Mouse (Mus musculus) CH12.LX (cell line): Measurements from ENCODE around the gene Dnah17. TPM values are rescaled to one million over a fixed set of nuclear protein-coding genes. Genes with fewer than 3 reads are reported as not detected.
A peak's percentile ranks its signal among the peaks of the same experiment; 100 is the strongest.

Experiments used
- DNase-seq: peaks from one replicate; pipeline ENCODE4 v3.0.0-alpha.2; 2013; ENCODE audit errors: extremely low read depth
- H3K27ac ChIP-seq: 2 replicates; pipeline ENCODE4 v1.5.1; 2012; ENCODE audit warnings: low read depth, mild to moderate bottlenecking, control low read depth, moderate library complexity; ENCODE audit not compliant: insufficient read depth
- H3K27me3 ChIP-seq: replicated peaks from 2 replicates; pipeline ENCODE3; 2012; ENCODE audit warnings: inconsistent platforms
- H3K36me3 ChIP-seq, 2 experiments: replicated peaks in 1 of 2; 2 replicates each; pipeline versions ENCODE3 to v1.6.1; 2012; ENCODE audit warnings: inconsistent platforms in 1 of 2, low read length in 1 of 2, mild to moderate bottlenecking in 1 of 2, mixed read lengths in 1 of 2, moderate library complexity in 1 of 2; ENCODE audit not compliant: control insufficient read depth in 1 of 2, insufficient read depth in 1 of 2
- H3K4me1 ChIP-seq, 2 experiments: 2 replicates each; pipeline ENCODE4 v1.6.1; 2012; ENCODE audit warnings: inconsistent platforms in 1 of 2, moderate library complexity in 1 of 2; ENCODE audit not compliant: insufficient read depth in 2 of 2, control insufficient read depth in 1 of 2
- H3K4me2 ChIP-seq: 2 replicates; pipeline ENCODE4 v1.6.1; 2012; ENCODE audit warnings: low read depth, mild to moderate bottlenecking, control low read depth; ENCODE audit not compliant: poor library complexity, insufficient read depth, severe bottlenecking
- H3K4me3 ChIP-seq, 3 experiments: fragments of 150-350 bp in 1 of 3; sonication (generic) in 1 of 3; replicated peaks in 1 of 3; 2 replicates each; pipeline versions ENCODE3 to v1.5.1; 2011 to 2012; ENCODE audit warnings: low read depth in 2 of 3, low read length in 2 of 3, mild to moderate bottlenecking in 2 of 3, moderate library complexity in 2 of 3, control low read depth in 1 of 3, improper control_type of control experiment in 1 of 3, inconsistent platforms in 1 of 3, mixed read lengths in 1 of 3; ENCODE audit not compliant: poor library complexity in 1 of 3
- H3K79me2 ChIP-seq: replicated peaks from 2 replicates; pipeline ENCODE4 v1.6.1; 2012; ENCODE audit warnings: mild to moderate bottlenecking, moderate library complexity; ENCODE audit not compliant: control insufficient read depth, poor library complexity, insufficient read depth, severe bottlenecking; ENCODE audit errors: extremely low read depth
- H3K9ac ChIP-seq: 2 replicates; pipeline ENCODE4 v1.6.1; 2012; ENCODE audit warnings: low read depth, mild to moderate bottlenecking, control low read depth, moderate library complexity; ENCODE audit not compliant: insufficient read depth
- H3K9me3 ChIP-seq: replicated peaks from 2 replicates; pipeline ENCODE3; 2012; ENCODE audit warnings: low read length, inconsistent platforms, mixed read lengths
- CHD1 ChIP-seq: IDR thresholded peaks from 2 replicates; pipeline ENCODE4 v1.6.1; 2012; ENCODE audit warnings: low read depth, low read length, improper control_type of control experiment, inconsistent platforms
- CHD2 ChIP-seq: IDR thresholded peaks from 2 replicates; pipeline ENCODE4 v1.6.1; 2011; ENCODE audit warnings: low read length, improper control_type of control experiment
- CTCF ChIP-seq, 2 experiments: IDR thresholded peaks in 1 of 2; conservative IDR thresholded peaks in 1 of 2; 2 replicates each; pipeline ENCODE4 v1.5.1; 2011 to 2012; ENCODE audit warnings: low read depth in 2 of 2, low read length in 2 of 2, improper control_type of control experiment in 1 of 2, inconsistent platforms in 1 of 2, mild to moderate bottlenecking in 1 of 2, moderate library complexity in 1 of 2
- ELF1 ChIP-seq: IDR thresholded peaks from 2 replicates; pipeline ENCODE4 v1.6.1; 2014; ENCODE audit warnings: low read depth, mild to moderate bottlenecking, inconsistent platforms, low read length, improper control_type of control experiment
- EP300 ChIP-seq: IDR thresholded peaks from 2 replicates; pipeline ENCODE4 v1.6.1; 2011; ENCODE audit warnings: low read length, improper control_type of control experiment
- GABPA ChIP-seq: IDR thresholded peaks from 2 replicates; pipeline ENCODE4 v1.6.1; 2012; ENCODE audit warnings: low read depth, low read length, improper control_type of control experiment, inconsistent platforms; ENCODE audit not compliant: insufficient replicate concordance
- HCFC1 ChIP-seq: IDR thresholded peaks from 2 replicates; pipeline ENCODE4 v1.6.1; 2012; ENCODE audit warnings: low read depth, mild to moderate bottlenecking, inconsistent platforms, low read length, improper control_type of control experiment
- IRF4 ChIP-seq: IDR thresholded peaks from 2 replicates; pipeline ENCODE4 v1.6.1; 2014; ENCODE audit warnings: low read depth, mild to moderate bottlenecking, inconsistent platforms, low read length, improper control_type of control experiment
- JUN ChIP-seq: IDR thresholded peaks from 2 replicates; pipeline ENCODE4 v1.6.1; 2011; ENCODE audit warnings: low read depth, mild to moderate bottlenecking, low read length, improper control_type of control experiment, moderate library complexity; ENCODE audit not compliant: insufficient read depth
- JUND ChIP-seq: conservative IDR thresholded peaks from 2 replicates; pipeline ENCODE4 v1.6.1; 2011; ENCODE audit warnings: low read depth, low read length, improper control_type of control experiment
- KAT2A ChIP-seq: IDR thresholded peaks from 2 replicates; pipeline ENCODE4 v1.6.1; 2012; ENCODE audit warnings: low read length, improper control_type of control experiment, inconsistent platforms; ENCODE audit not compliant: insufficient replicate concordance
- MAFK ChIP-seq: IDR thresholded peaks from 2 replicates; pipeline ENCODE4 v1.6.1; 2011; ENCODE audit warnings: low read length, improper control_type of control experiment; ENCODE audit not compliant: insufficient replicate concordance
- MAX ChIP-seq: IDR thresholded peaks from 2 replicates; pipeline ENCODE4 v1.6.1; 2011; ENCODE audit warnings: low read length, improper control_type of control experiment
- MAZ ChIP-seq: IDR thresholded peaks from 2 replicates; pipeline ENCODE4 v1.6.1; 2012; ENCODE audit warnings: low read depth, mild to moderate bottlenecking, inconsistent platforms, low read length, improper control_type of control experiment, moderate library complexity
- MEF2A ChIP-seq: IDR thresholded peaks from 2 replicates; pipeline ENCODE4 v1.6.1; 2014; ENCODE audit warnings: low read depth, mild to moderate bottlenecking, inconsistent platforms, low read length, improper control_type of control experiment, borderline replicate concordance
- MXI1 ChIP-seq: IDR thresholded peaks from 2 replicates; pipeline ENCODE4 v1.6.1; 2011; ENCODE audit warnings: mild to moderate bottlenecking, low read depth, low read length, improper control_type of control experiment
- MYC ChIP-seq: IDR thresholded peaks from 2 replicates; pipeline ENCODE4 v1.6.1; 2011; ENCODE audit warnings: low read depth, mild to moderate bottlenecking, improper control_type of control experiment, low read length
- NRF1 ChIP-seq: IDR thresholded peaks from 2 replicates; pipeline ENCODE4 v1.6.1; 2014; ENCODE audit warnings: low read depth, mild to moderate bottlenecking, inconsistent platforms, low read length, improper control_type of control experiment, moderate library complexity
- POLR2A ChIP-seq: IDR thresholded peaks from 2 replicates; pipeline ENCODE4 v1.6.1; 2011; ENCODE audit warnings: low read depth, mild to moderate bottlenecking, improper control_type of control experiment, low read length
- RAD21 ChIP-seq: IDR thresholded peaks from 2 replicates; pipeline ENCODE4 v1.6.1; 2011; ENCODE audit warnings: low read depth, mild to moderate bottlenecking, low read length, improper control_type of control experiment, moderate library complexity
- RCOR1 ChIP-seq: conservative IDR thresholded peaks from 2 replicates; pipeline ENCODE4 v1.6.1; 2012; ENCODE audit warnings: low read depth, mild to moderate bottlenecking, inconsistent platforms, low read length, improper control_type of control experiment
- SIN3A ChIP-seq: IDR thresholded peaks from 2 replicates; pipeline ENCODE4 v1.6.1; 2012; ENCODE audit warnings: low read length, improper control_type of control experiment, inconsistent platforms
- SMC3 ChIP-seq: IDR thresholded peaks from 2 replicates; pipeline ENCODE4 v1.6.1; 2011; ENCODE audit warnings: low read depth, low read length, improper control_type of control experiment
- TBP ChIP-seq: conservative IDR thresholded peaks from 2 replicates; pipeline ENCODE4 v1.6.1; 2011; ENCODE audit warnings: low read depth, low read length, improper control_type of control experiment
- TCF12 ChIP-seq: IDR thresholded peaks from 2 replicates; pipeline ENCODE4 v1.6.1; 2014; ENCODE audit warnings: low read depth, mild to moderate bottlenecking, inconsistent platforms, low read length, improper control_type of control experiment
- USF1 ChIP-seq: IDR thresholded peaks from 2 replicates; pipeline ENCODE4 v1.6.1; 2014; ENCODE audit warnings: low read depth, mild to moderate bottlenecking, inconsistent platforms, low read length, improper control_type of control experiment
- USF2 ChIP-seq: conservative IDR thresholded peaks from 2 replicates; pipeline ENCODE4 v1.6.1; 2011; ENCODE audit warnings: low read depth, low read length, improper control_type of control experiment
- ZC3H11A ChIP-seq: IDR thresholded peaks from 2 replicates; pipeline ENCODE4 v1.6.1; 2012; ENCODE audit warnings: low read depth, mild to moderate bottlenecking, inconsistent platforms, low read length, improper control_type of control experiment
- ZKSCAN1 ChIP-seq: IDR thresholded peaks from 2 replicates; pipeline ENCODE4 v1.6.1; 2012; ENCODE audit warnings: low read depth, inconsistent platforms, low read length, improper control_type of control experiment, borderline replicate concordance
- ZMIZ1 ChIP-seq: IDR thresholded peaks from 2 replicates; pipeline ENCODE4 v1.6.1; 2012; ENCODE audit warnings: low read depth, mild to moderate bottlenecking, inconsistent platforms, low read length, improper control_type of control experiment
- ZNF384 ChIP-seq: IDR thresholded peaks from 2 replicates; pipeline ENCODE4 v1.6.1; 2012; ENCODE audit warnings: low read depth, low read length, improper control_type of control experiment, inconsistent platforms
- dilution Hi-C: fragments of 300-500 bp; cut with MboI; formaldehyde crosslinking; loops from 2 replicates; pipeline ENCODE4 v1.14.3; 2020; ENCODE audit warnings: low sequenced_read_pairs; ENCODE audit not compliant: extremely low pct_unique_long_range_greater_than_20kb, extremely low pct_ligation_motif_present
- in situ Hi-C: fragments of 300-500 bp; cut with MboI; formaldehyde crosslinking; loops from 3 replicates; pipeline ENCODE4 v1.14.3; 2019; ENCODE audit warnings: low sequenced_read_pairs, low pct_ligation_motif_present, low pct_unique_long_range_greater_than_20kb, mixed read lengths
- polyA plus RNA-seq: library from polyadenylated mRNA; unstranded; fragments of >175 nt; gene quantifications from 2 replicates; pipeline ENCODE4 v1.2.1, GENCODE M21; 2012; ENCODE audit warnings: low read depth; ENCODE audit not compliant: insufficient read length
- total RNA-seq, 2 experiments: library from RNA; depleted of rRNA; stranded (reverse); fragments of 300-350 nt in 1 of 2; fragments of >200 nt in 1 of 2; gene quantifications; 2 replicates each; pipeline ENCODE4 v1.2.3; 2012 to 2014

Gene Dnah17
- total and polyA plus RNA-seq, 3 experiments: 0.08 to 0.23 TPM; not detected in 1

GRCm38 (mm10) chr11:117991502-117992470 is 138.6 kb downstream of the Dnah17 start (continued):
- TF ChIP-seq ZC3H11A (no peak), EP300 (peak; percentile 81), CHD1 (no peak; the same call in 1 of the 2 replicates), MAZ (no peak), JUN (no peak; the same call in 1 of the 2 replicates), CHD2 (0 out of 2 replicates have a peak, but pooled peaks have one; percentile 44), ZNF384 (no peak), MEF2A (peak; percentile 65; the same call in 1 of the 2 replicates), JUND (no peak), MXI1 (peak; percentile 42; the same call in 1 of the 2 replicates), RCOR1 (peak; percentile 68; the same call in 1 of the 2 replicates), ZMIZ1 (peak; percentile 85)
- TF ChIP-seq, all 38 proteins: peak for 14

DNA sequence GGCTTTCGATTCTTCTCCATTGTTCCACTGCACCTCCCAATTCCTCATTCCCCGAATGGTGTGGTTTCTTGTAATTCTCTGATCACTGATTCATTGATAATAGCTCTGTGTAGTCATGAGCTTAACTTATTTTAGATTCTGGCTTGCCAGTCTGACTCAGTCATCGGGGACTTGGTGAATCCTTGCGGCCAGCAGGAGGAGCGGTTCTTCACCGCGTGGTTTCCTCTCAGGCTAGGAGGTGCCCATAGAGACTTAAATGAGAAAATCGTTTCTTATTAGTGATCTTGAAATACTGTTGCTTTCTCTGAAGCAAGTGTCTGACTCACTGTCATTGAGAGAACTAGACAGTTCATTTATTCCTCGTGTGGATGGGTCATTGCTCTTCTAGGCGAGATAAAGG is 140.5 kb downstream of the Dnah17 start:
- in situ Hi-C loops: no loop called here
- peaks cover 55 to 82% of the 10 kb centered on the region in 2 experiments for H3K4me1 ChIP-seq
- peak overlapping the region; percentile 55 for H3K9ac ChIP-seq
- DNase-seq: peak; percentile 73
- H3K4me3 ChIP-seq: peak overlapping the region in 1 of 3 experiments; percentile 8
- TF ChIP-seq SIN3A (peak; percentile 56), ZNF384 (no peak), MAZ (no peak), ZMIZ1 (no peak), RAD21 (peak; percentile 42), KAT2A (no peak), MYC (peak; percentile 90), MAFK (no peak), ZKSCAN1 (no peak), JUND (no peak), RCOR1 (no peak), NRF1 (no peak), SMC3 (peak; percentile 65), TBP (no peak), MXI1 (peak; percentile 61; the same call in 1 of the 2 replicates), TCF12 (no peak), POLR2A (no peak), CHD2 (no peak), EP300 (peak; percentile 37; the same call in 1 of the 2 replicates), CTCF (conservative IDR thresholded peaks at IDR 0.05 in 1 of 2, IDR thresholded peaks at IDR 0.05 in 1 of 2; ENCODE audit: low read depth in 2 of 2, low read length in 2 of 2) (peak in 1 of 2 experiments; percentile 69; a peak in 2 of 4 replicates), USF1 (no peak), GABPA (no peak), MEF2A (peak; percentile 29; the same call in 1 of the 2 replicates), JUN (no peak; the same call in 1 of the 2 replicates), IRF4 (no peak; the same call in 1 of the 2 replicates), ELF1 (no peak), MAX (peak; percentile 62; the same call in 1 of the 2 replicates), HCFC1 (no peak), USF2 (no peak)
- no peaks in the 10 kb centered on the region for H3K9me3 ChIP-seq
- H3K4me2 ChIP-seq: peak overlapping the region; percentile 72
- dilution Hi-C loops: no loop called here
- peaks cover 0 to 27% of the 10 kb centered on the region in 2 experiments for H3K36me3 ChIP-seq
- peaks cover 6% of the 10 kb centered on the region for H3K27me3 ChIP-seq
- peak overlapping the region; percentile 41 for H3K27ac ChIP-seq
- H3K79me2 ChIP-seq: peaks cover 81% of the 10 kb centered on the region
